Mouse (Mus musculus) embryo, embryonic 10.5 days (tissue): ENCODE measurements around the gene Rem2.

Source experiments
- DNase-seq: peaks from one replicate; pipeline ENCODE4 v3.0.0-alpha.2; 2015; ENCODE audit warnings: low spot score

Rem2 gene

GRCm38 (mm10) chr14:54492345-54493131 lies 16.6 kb downstream of the Rem2 start:
- peak; percentile 38 for DNase-seq

- DNase-seq = no peak
These were observed 17.3 kb downstream of the Rem2 start for GRCm38 (mm10) chr14:54493236-54493635.

GRCm38 (mm10) chr14:54494234-54494633 lies 18.3 kb downstream of the Rem2 start:
- DNase-seq = peak; percentile 85

- no peak for DNase-seq
These were observed 20.8 kb downstream of the Rem2 start for GRCm38 (mm10) chr14:54496706-54497105.

DNA sequence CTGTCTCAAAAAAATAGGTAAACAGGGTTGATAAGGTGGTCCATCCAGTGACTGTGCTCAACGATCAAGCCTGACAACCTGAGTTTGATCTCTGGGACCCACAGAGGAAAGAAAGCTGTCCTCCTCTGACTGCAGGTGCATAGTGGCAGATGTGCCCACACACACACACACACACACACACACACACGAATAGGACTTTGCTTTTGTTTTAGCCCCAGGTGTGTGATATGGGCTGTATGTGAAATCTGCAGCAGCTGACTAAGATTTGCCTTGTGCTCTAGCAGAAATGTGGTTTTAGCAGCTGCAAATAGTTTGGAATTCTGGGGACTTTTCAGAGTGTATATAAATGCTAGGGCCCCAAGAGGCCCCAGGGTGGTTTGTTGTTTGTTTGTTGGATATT lies 23.4 kb downstream of the Rem2 start:
- no peak for DNase-seq

DNA sequence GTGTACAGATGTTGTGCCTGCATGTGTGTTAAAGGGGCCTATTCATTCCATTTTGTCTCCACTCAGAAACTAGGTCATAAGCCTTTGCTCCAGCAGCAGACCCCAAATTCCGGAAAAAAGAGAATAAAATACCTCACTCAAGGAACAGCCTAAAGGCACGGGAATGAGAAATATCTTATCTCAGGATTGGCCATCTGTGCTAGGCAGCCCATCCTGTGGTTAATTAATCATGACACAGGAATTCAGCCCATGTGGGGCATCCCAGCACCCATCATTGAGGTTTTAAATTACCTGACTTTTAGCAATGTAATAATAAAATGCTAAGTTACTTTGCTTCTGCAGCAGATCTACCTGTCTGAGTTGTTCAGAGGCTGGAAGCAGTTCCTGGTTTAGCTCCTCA lies 25.5 kb downstream of the Rem2 start:
- no peak for DNase-seq

GRCm38 (mm10) chr14:54503092-54503491 lies 27.2 kb downstream of the Rem2 start:
- DNase-seq = no peak

- DNase-seq = no peak
These were observed 33.9 kb downstream of the Rem2 start for GRCm38 (mm10) chr14:54509774-54510173.

DNA sequence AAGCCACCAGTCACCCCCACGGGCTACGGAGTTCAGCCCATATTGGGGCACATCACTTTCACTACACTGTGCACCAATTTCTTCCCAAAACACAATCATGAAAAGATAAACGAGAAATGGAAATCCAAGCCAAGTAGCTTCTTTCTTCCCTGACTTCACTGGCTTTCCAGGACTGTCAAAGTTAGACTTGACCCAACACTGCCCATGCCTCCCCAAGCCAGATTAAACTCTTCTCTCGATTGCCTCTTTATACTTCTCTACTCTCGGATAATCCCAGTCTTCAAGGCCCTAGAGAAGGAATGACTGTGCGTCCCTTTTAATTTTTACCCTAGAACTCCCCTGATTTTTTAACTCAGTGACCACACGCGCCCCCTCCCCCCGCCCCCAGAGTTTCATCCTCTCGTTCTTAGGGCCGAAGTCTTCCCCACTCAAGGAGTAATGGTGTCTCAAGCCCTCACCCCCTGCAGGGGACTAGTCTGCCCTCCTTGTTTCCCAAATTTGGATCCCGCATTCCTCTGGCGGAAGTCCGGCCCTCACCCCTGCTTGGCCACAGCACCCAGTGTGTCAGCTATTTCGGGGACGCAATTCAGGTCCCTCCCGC lies 40.9 kb downstream of the Rem2 start:
- no peak for DNase-seq

DNA sequence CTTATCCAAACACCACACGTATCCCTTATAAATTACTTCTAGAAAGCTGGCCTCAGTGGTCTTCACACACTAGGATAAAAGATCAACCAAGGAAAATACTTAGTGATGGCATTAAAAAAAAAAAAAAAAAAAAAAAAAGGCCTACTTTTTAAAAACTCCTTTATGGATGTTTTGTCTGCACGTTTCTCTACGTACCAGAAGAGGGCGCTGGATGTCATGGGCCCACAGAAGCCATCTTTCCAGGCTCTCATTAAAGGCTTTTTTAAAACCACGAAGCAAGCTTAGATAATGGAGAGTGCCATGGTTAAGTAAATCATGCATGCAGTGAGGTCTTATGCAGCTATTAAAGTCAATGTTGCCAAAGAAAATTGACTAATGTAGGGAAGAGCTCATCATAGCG lies 47.7 kb downstream of the Rem2 start:
- DNase-seq = peak; percentile 44

- peak; percentile 75 for DNase-seq
These were observed 51.5 kb downstream of the Rem2 start for GRCm38 (mm10) chr14:54527227-54528006.

DNA sequence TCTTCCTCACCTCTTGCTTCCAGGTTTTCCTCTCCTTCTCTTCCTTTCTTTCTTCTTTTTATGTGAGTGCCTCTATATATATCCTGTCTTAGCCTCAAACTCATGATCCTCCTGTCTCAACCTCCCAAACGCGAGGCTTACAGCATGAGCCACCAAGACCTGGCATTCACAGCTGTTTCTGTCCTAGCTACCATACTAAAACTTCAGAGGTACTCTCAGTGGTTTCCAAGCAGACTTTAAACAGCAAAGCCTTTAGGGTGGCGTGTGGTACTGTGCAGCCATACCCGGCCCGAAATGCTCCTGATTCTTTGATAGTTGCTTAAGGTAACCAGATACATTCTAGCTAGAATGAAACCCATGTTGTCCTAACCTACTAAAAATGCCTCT lies 52.1 kb downstream of the Rem2 start:
- DNase-seq = no peak

DNA sequence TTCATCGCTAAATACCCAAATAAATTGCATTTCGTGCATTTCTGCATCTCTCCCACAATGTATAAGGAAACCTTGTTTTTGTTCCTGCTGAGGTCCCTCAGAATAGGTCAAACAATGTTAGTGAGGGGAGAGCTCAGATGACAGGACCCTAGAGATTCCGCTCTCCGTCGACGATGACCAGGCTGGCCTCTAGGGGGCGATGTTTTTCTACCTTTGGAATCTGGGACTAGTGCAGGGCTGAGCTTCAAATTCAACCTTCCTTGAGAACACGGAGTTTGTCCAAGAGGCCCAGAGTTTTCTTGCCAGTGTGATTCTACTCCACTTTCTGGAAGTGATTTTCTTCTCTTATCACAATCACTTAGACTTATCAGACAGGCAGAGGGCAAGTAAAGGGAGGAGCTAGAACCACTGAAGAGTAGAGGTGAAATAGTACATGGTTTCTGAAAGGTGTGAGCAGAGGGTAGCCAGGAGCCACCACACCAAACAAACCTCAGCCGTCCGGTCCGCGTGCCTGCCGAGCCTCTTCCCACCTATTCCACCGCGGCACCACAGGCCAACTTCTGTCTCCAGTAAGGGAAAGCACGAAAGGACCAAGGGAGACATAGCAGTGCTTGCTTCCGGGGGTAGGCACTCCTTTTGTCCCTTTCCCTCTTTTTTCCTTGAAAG lies 52.7 kb downstream of the Rem2 start:
- peak; percentile 97 for DNase-seq
